Mouse (Mus musculus): Measurements from ENCODE around the gene Heatr5b.

- TF ChIP-seq POLR2AphosphoS2 (IDR thresholded peaks at IDR 0.05; ENCODE audit: insufficient read length, low read depth) (no peak), TCF3 (IDR thresholded peaks at IDR 0.05; ENCODE audit: insufficient read length, low read depth) (no peak), MYOD1 (IDR thresholded peaks at IDR 0.05; ENCODE audit: control insufficient read depth in 1 of 3, insufficient read length in 2 of 3, low read depth in 2 of 3) (no peak)
Observed at GRCm38 (mm10) chr17:78767546-78767945, 67.6 kb downstream of the Heatr5b start.
